Mouse (Mus musculus) heart, embryonic 14.5 days (tissue): ENCODE data around the gene Ogdh. TPM values are rescaled to one million over a fixed set of nuclear protein-coding genes. Genes with fewer than 3 reads are reported as not detected.

ENCODE experiments used
- ATAC-seq: fragments of 200-750 bp; cut with Nextera tagmentation; 2 replicates; pipeline ENCODE4 v1.8.0; 2017; ENCODE audit warnings: low read depth, moderate TSS enrichment; ENCODE audit not compliant: insufficient number of reproducible peaks, insufficient read depth, low FRiP score
- H3K27ac ChIP-seq, 2 experiments: fragments of 200-500 bp in 1 of 2; fragments of 300-500 bp in 1 of 2; sonication (generic) in 1 of 2; replicated peaks in 1 of 2; 2 replicates each; pipeline ENCODE4 v1.5.1; 2012 to 2014; ENCODE audit warnings: low read depth in 2 of 2, low read length in 2 of 2, control low read depth in 1 of 2, mild to moderate bottlenecking in 1 of 2, mixed read lengths in 1 of 2; ENCODE audit not compliant: control insufficient read depth in 1 of 2, insufficient read depth in 1 of 2
- H3K27me3 ChIP-seq: fragments of 300-500 bp; sonication (generic); 2 replicates; pipeline ENCODE4 v1.6.1; 2014; ENCODE audit warnings: mild to moderate bottlenecking, low read length, control low read depth; ENCODE audit not compliant: control insufficient read depth, insufficient read depth
- H3K36me3 ChIP-seq: fragments of 300-500 bp; sonication (generic); 2 replicates; pipeline ENCODE4 v1.6.1; 2014; ENCODE audit warnings: mild to moderate bottlenecking, control low read depth, low read length, mixed read lengths; ENCODE audit not compliant: control insufficient read depth, insufficient read depth
- H3K4me1 ChIP-seq, 2 experiments: fragments of 200-500 bp in 1 of 2; fragments of 300-500 bp in 1 of 2; sonication (generic) in 1 of 2; 2 replicates each; pipeline ENCODE4 v1.6.1; 2012 to 2014; ENCODE audit warnings: low read length in 2 of 2, control low read depth in 1 of 2, mixed read lengths in 1 of 2; ENCODE audit not compliant: control insufficient read depth in 2 of 2, insufficient read depth in 2 of 2
- H3K4me2 ChIP-seq: fragments of 300-500 bp; sonication (generic); 2 replicates; pipeline ENCODE4 v1.6.1; 2014; ENCODE audit warnings: mild to moderate bottlenecking, low read length
- H3K4me3 ChIP-seq, 2 experiments: fragments of 200-500 bp in 1 of 2; fragments of 300-500 bp in 1 of 2; sonication (generic) in 1 of 2; 2 replicates each; pipeline ENCODE4 v1.5.1; 2012 to 2014; ENCODE audit warnings: low read length in 2 of 2, mild to moderate bottlenecking in 2 of 2, control low read depth in 1 of 2, low read depth in 1 of 2, moderate library complexity in 1 of 2; ENCODE audit not compliant: control insufficient read depth in 1 of 2, insufficient read depth in 1 of 2
- H3K9ac ChIP-seq: fragments of 300-500 bp; sonication (generic); 2 replicates; pipeline ENCODE4 v1.6.1; 2014; ENCODE audit warnings: mild to moderate bottlenecking, low read length
- H3K9me3 ChIP-seq: fragments of 300-500 bp; sonication (generic); 2 replicates; pipeline ENCODE4 v1.6.1; 2016; ENCODE audit warnings: low read length, control low read depth; ENCODE audit not compliant: control insufficient read depth
- WGBS: fragments of 180-500 bp; shearing (Covaris S2); extraction: QIAGEN DNeasy Blood & Tissue Kit; methylation state at CpG from one replicate; pipeline ENCODE4 v1.1.7; 2014; 5-methylcytosine and 5-hydroxymethylcytosine counted together
- polyA plus RNA-seq: library from polyadenylated mRNA; unstranded; fragments of >200 nt; fragmentation: Nextera tagmentation; extraction: Ambion mirVana; gene quantifications from 2 replicates; pipeline ENCODE4 v1.2.1, GENCODE M21; 2014

Ogdh gene
- polyA plus RNA-seq, 1 experiment from 2014 or later: 245 TPM

DNA sequence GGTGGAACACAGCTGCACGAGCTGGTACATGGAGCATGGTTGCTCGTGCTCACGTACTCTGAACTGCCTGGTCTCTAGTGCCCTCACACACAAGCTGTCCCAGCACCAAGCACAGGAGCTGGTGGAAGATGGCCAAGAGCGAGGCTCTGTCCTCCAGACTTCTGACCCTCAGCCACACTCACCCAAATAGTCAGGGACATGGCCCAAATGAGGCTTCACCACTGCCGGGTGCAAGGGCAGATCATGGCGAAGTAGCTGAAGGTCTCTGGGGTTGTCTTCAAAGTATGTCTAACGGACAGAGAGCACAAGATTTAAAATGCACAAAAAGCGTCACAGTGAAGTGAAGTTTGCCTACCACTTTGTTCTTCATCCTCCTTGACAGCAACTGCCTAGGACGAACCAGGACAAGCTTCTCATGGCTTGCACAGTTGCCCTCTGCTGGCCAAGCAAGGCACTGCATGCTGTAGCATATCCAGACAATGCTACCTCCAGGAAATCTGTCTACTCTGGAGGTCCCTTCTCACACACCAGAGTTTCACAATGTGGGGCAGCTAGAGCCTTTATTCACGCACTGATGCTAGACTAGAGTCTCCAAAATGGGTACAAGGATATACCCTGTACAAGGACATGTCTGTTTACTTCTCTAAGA lies 29.9 kb upstream of the Ogdh start:
- WGBS: 73% methylated on average over 10 of the region's 10 CpGs
- peaks cover 91% of the 10 kb centered on the region for H3K36me3 ChIP-seq
- peaks cover under 1 to 4% of the 10 kb centered on the region in 2 experiments; a peak in 3 of 4 replicates for H3K4me1 ChIP-seq
- ATAC-seq: no peak
- no peak overlapping the region for H3K27ac ChIP-seq
- H3K9me3 ChIP-seq: no peaks in the 10 kb centered on the region
- H3K9ac ChIP-seq: no peak overlapping the region
- no peaks in the 10 kb centered on the region for H3K27me3 ChIP-seq
- H3K4me3 ChIP-seq: no peak overlapping the region
- no peak overlapping the region for H3K4me2 ChIP-seq

DNA sequence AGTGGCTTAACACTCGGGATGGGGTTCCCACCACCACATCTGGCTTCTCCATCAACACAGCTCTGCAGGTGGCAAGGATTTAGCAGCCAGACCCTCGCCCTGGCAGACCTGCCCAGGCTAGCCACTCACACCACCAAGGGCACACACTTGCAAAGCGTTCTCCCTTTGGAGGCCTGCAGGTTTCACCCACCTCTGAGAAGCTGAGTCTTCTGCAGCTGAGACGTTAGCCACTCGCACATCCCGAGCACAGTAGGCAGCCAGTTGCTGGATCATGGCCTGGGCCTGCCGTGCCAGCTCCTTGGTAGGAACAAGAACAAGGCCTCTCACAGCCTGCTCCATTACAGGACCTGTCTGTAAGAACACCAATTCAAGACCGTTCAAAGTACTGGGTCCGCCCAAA lies 24.8 kb upstream of the Ogdh start:
- peak overlapping the region; percentile 91 to 92 for H3K4me3 ChIP-seq
- ATAC-seq: no peak
- 64% methylated on average over 9 of the region's 9 CpGs for WGBS

DNA sequence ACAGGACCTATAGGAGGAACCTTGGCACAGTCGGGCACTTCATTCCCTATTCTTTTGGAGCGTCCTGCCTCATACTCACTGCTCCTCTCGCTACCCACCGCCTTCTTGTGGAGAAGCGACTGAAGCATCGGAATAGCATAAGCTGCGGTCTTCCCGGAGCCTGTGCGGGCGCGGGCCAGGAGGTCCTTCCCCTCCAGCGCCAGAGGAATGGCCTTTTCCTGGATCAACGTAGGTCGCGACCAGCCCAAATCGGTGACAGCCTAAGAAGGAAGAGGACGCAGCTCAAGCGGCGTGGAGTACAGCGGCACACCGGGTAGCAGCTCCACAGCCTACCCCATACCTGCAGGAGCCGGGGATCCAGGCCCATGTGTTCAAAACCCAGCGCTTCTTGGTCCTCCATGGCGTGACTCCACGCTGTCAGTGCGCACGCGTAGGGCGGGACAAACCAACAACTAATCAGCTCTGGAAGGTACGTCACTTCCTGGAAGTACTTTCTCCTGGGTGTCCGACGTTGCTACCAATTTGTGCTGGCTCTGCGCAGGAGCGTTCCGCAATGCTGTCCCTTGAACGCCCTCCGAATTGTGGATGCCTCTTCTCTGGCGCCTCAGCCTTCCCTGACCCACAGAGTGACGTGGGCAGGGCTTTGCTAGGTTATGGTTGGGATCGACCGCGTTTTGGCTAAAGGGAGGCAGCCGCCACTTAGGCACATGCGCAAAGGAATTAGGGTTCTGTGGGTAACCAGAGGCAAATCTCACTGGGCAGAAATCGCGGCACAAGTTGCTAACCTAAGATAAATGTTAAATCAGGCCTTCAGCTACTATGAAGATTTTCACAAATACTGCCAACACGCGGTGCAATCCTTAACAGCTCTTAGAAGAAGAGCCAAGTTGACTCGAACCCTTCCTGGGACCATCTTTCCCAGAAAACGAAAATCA lies 23.8 kb upstream of the Ogdh start, which contains the start of gene Ddx56:
Gene Ddx56 (minus strand): TSS at position 453 of the 935 bp plus-strand sequence.
- Histone ChIP-seq H3K27me3 (no peaks in the 10 kb centered on the region), H3K27ac (peak within 1 kb of the TSS; percentile 92 to 99), H3K4me3 (peak within 1 kb of the TSS; percentile 91 to 92), H3K36me3 (peaks cover 67% of the 10 kb centered on the region), H3K9me3 (no peaks in the 10 kb centered on the region), H3K9ac (peak within 1 kb of the TSS; percentile 93), H3K4me1 (peaks cover 4 to 9% of the 10 kb centered on the region in 2 experiments; a peak in 3 of 4 replicates), H3K4me2 (peak within 1 kb of the TSS; percentile 94)
- ATAC-seq: peak; percentile 90
- 2% methylated on average over 50 of the region's 50 CpGs for WGBS

More for the DNA sequence above, 24.8 kb upstream of the Ogdh start:
- H3K27ac ChIP-seq: no peak overlapping the region
- peak overlapping the region; percentile 93 for H3K9ac ChIP-seq
- no peaks in the 10 kb centered on the region for H3K9me3 ChIP-seq
- peaks cover 4 to 9% of the 10 kb centered on the region in 2 experiments; a peak in 3 of 4 replicates for H3K4me1 ChIP-seq
- H3K27me3 ChIP-seq: no peaks in the 10 kb centered on the region
- peak overlapping the region; percentile 94 for H3K4me2 ChIP-seq
- peaks cover 67% of the 10 kb centered on the region for H3K36me3 ChIP-seq

DNA sequence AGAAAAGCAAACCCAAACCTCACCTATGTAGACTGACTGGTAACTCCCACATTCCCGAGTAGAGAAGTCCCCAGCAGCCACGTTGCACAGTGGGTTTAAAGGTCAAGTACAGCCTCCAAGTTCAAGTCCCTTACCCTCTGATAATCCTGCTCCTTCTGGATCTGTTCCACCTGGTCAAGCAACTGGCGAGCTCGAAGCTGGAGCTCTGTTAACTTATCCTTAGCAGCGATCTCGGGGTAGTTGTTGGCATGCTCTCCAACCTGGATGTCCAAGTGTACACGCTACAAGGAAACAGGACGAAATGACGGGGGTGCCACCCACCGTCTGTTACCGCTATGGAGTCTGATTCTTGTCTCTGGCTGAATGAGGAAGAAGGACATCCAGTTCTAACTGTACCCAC lies 17.8 kb upstream of the Ogdh start:
- Histone ChIP-seq H3K4me2 (peak overlapping the region; percentile 96), H3K36me3 (peaks cover 34% of the 10 kb centered on the region), H3K27ac (no peak overlapping the region), H3K4me3 (peak overlapping the region; percentile 66 to 90), H3K4me1 (peaks cover 7 to 18% of the 10 kb centered on the region in 2 experiments), H3K9me3 (no peaks in the 10 kb centered on the region), H3K27me3 (no peaks in the 10 kb centered on the region), H3K9ac (peak overlapping the region; percentile 95)
- WGBS: 55% methylated on average over 11 of the region's 11 CpGs
- no peak for ATAC-seq

DNA sequence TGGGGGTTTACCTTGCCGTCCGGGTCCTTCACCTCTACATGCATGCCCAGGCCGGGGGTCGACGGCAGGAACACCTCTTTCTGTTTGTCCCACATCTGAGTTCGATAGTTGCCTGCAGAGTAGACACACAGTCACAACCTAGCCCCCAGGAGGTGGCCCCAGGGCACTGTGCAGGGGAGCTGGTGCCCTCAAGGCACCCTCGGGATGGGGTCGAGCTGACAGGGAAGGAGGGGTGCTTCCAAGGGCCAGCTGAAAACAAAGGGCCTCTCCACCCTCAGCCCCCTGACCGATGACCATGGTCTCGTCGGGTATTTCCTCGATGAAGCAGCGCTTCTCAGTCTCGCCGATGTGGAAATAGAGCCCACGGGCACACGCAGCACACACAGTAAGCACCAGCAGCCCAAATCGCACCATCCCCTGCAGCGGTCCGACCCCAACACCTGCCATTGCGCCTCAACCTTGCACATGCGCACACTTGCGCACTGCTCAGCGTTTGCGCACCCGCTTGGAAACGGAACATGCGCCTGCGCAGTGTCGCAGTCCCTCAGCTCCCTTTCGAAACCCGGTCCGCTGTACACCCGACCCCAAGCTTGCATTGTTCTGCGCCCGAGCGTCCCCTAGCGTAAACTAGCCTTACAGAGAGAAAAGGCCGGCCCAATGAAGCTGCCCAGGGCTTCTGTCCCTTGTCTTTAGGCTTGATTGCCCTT lies 16.9 kb upstream of the Ogdh start, which contains the start of gene Tmed4:
Gene Tmed4 (minus strand): TSS at position 484 of the 707 bp plus-strand sequence.
- peak; percentile 95 for ATAC-seq
- Histone ChIP-seq H3K4me3 (peak within 1 kb of the TSS; percentile 66 to 90), H3K27me3 (no peaks in the 10 kb centered on the region), H3K27ac (peak within 1 kb of the TSS; percentile 49 to 55; a peak in 3 of 4 replicates), H3K4me1 (peaks cover 7 to 18% of the 10 kb centered on the region in 2 experiments), H3K9me3 (no peaks in the 10 kb centered on the region), H3K36me3 (peaks cover 33% of the 10 kb centered on the region), H3K4me2 (peak within 1 kb of the TSS; percentile 96), H3K9ac (peak within 1 kb of the TSS; percentile 95)
- under 1% methylated on average over 39 of the region's 39 CpGs for WGBS

DNA sequence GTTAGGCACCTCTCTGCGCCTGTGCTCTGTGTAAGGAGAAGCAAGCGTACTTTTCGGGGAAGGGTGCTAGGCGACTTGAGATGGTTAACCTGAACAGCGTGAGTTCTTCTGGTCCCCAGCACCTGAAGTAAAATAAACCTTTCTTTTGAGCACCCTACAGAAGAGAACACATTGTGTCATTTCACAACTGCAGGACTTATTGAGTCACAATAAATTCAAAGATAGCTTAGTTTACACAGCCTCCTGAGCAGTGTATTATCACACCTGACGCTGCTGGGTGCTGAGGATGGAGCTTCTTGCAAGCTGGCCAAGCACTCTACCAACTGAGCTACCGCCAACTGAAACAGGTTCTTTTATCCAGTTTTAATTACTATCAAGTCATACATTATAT lies 16.3 kb upstream of the Ogdh start:
- WGBS: 28% methylated on average over 7 of the region's 7 CpGs
- ATAC-seq: no peak
- H3K27ac ChIP-seq: peak overlapping the region; percentile 41 to 49; a peak in 3 of 4 replicates
- peak overlapping the region; percentile 95 for H3K9ac ChIP-seq
- peaks cover 1% of the 10 kb centered on the region; the same call in 1 of the 2 replicates for H3K9me3 ChIP-seq
- peaks cover 7 to 18% of the 10 kb centered on the region in 2 experiments for H3K4me1 ChIP-seq
- H3K36me3 ChIP-seq: peaks cover 29% of the 10 kb centered on the region
- peak overlapping the region; percentile 32 to 90 for H3K4me3 ChIP-seq
- H3K4me2 ChIP-seq: peak overlapping the region; percentile 96
- H3K27me3 ChIP-seq: no peaks in the 10 kb centered on the region

DNA sequence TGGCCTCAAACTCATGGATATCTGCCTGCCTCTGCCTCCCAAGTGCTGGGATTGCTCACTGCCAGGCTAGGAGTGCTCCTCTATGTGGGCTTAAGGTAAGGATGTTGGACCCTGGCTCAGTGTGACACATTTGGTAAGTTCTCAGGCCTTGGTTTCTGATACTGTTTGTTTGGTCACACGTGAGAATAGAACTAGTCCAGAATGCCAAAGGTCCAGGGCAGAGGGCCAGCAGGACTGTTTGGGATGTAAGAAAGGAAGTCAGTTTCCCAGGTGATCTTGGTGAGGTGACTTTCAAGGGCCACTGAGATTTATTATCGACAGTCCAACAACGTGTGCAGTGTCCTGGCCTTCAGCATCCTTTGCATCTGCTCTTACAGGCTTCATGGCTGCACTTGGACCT lies 15.0 kb upstream of the Ogdh start:
- Histone ChIP-seq H3K4me1 (peaks cover 7 to 18% of the 10 kb centered on the region in 2 experiments), H3K36me3 (peaks cover 17% of the 10 kb centered on the region), H3K9ac (no peak overlapping the region), H3K4me2 (no peak overlapping the region), H3K27ac (no peak overlapping the region), H3K9me3 (peaks cover 8% of the 10 kb centered on the region; the same call in 1 of the 2 replicates), H3K4me3 (no peak overlapping the region), H3K27me3 (no peaks in the 10 kb centered on the region)
- no peak for ATAC-seq
- 74% methylated on average over 3 of the region's 3 CpGs for WGBS
